Mouse (Mus musculus) MEL (cell line): Measurements from ENCODE around the gene Smap1.
A peak's percentile ranks its signal among the peaks of the same experiment; 100 is the strongest.

Source experiments
- CTCF ChIP-seq, 3 experiments: IDR thresholded peaks in 2 of 3; conservative IDR thresholded peaks in 1 of 3; 2 replicates each; pipeline ENCODE4 v1.5.1; 2011 to 2012; ENCODE audit warnings: low read length in 3 of 3, low read depth in 2 of 3, mild to moderate bottlenecking in 2 of 3, improper control_type of control experiment in 1 of 3, inconsistent platforms in 1 of 3, mixed read lengths in 1 of 3, moderate library complexity in 1 of 3; ENCODE audit not compliant: control insufficient read depth in 1 of 3, insufficient read depth in 1 of 3, poor library complexity in 1 of 3, severe bottlenecking in 1 of 3
- EP300 ChIP-seq, 2 experiments: IDR thresholded peaks; 2 replicates each; pipeline ENCODE4 v1.6.1; 2011; ENCODE audit warnings: improper control_type of control experiment in 2 of 2, low read length in 2 of 2, low read depth in 1 of 2, mild to moderate bottlenecking in 1 of 2
- ETS1 ChIP-seq: IDR thresholded peaks from 2 replicates; pipeline ENCODE4 v1.6.1; 2012; ENCODE audit warnings: low read depth, mild to moderate bottlenecking, inconsistent platforms, low read length, improper control_type of control experiment, moderate library complexity
- GATA1 ChIP-seq: IDR thresholded peaks from 2 replicates; pipeline ENCODE4 v1.6.1; 2011; ENCODE audit warnings: low read depth, low read length, improper control_type of control experiment
- MAFK ChIP-seq: IDR thresholded peaks from 2 replicates; pipeline ENCODE4 v1.6.1; 2011; ENCODE audit warnings: low read depth, mild to moderate bottlenecking, low read length, improper control_type of control experiment, borderline replicate concordance
- MAX ChIP-seq: IDR thresholded peaks from 2 replicates; pipeline ENCODE4 v1.6.1; 2011; ENCODE audit warnings: low read length, improper control_type of control experiment
- MYB ChIP-seq: IDR thresholded peaks from 2 replicates; pipeline ENCODE4 v1.6.1; 2011; ENCODE audit warnings: mild to moderate bottlenecking, low read depth, low read length, improper control_type of control experiment
- POLR2A ChIP-seq, 2 experiments: IDR thresholded peaks; 2 replicates each; pipeline ENCODE4 v1.6.1; 2011 to 2012; ENCODE audit warnings: low read length in 2 of 2, mild to moderate bottlenecking in 2 of 2, control low read depth in 1 of 2, improper control_type of control experiment in 1 of 2, low read depth in 1 of 2, moderate library complexity in 1 of 2; ENCODE audit not compliant: control insufficient read depth in 1 of 2, insufficient read depth in 1 of 2, poor library complexity in 1 of 2
- POLR2AphosphoS2 ChIP-seq: IDR thresholded peaks from 2 replicates; pipeline ENCODE4 v1.6.1; 2011; ENCODE audit warnings: low read length, improper control_type of control experiment
- POLR2AphosphoS5 ChIP-seq: IDR thresholded peaks from 2 replicates; pipeline ENCODE4 v1.6.1; 2012; ENCODE audit warnings: low read depth, borderline replicate concordance, mild to moderate bottlenecking, inconsistent platforms, low read length, moderate library complexity, mixed read lengths

DNA sequence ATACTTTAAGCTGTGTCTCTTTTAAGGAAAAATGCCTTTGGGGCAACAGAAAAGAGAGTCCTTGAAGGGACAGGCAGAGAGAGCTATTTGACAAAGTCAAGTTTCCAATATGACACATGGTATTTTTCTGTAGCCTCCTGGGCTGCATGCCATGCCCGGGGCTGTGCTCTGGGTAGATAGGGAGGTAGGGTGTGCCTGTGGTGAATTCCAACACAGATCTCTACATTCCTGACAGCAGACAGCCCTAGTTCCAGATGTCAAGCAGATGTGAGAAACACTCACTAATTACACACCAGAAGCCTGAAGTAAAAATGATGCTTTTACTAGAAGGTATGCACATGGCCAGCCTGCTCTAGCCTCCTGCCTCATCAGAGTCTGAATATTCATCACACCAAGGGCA is 44.1 kb upstream of the Smap1 start:
- TF ChIP-seq CTCF (IDR thresholded peaks at IDR 0.05 in 2 of 3, conservative IDR thresholded peaks at IDR 0.05 in 1 of 3; ENCODE audit: control insufficient read depth in 1 of 3, insufficient read depth in 1 of 3, low read depth in 2 of 3, low read length in 3 of 3, poor library complexity in 1 of 3, severe bottlenecking in 1 of 3) (no peak), POLR2AphosphoS2 (no peak), EP300 (IDR thresholded peaks at IDR 0.05; ENCODE audit: low read depth in 1 of 2, low read length in 2 of 2) (peak; percentile 84 to 90), MAFK (0 out of 2 replicates have a peak, but pooled peaks have one; percentile 24), MYB (no peak), ETS1 (peak; percentile 48; the same call in 1 of the 2 replicates), POLR2A (IDR thresholded peaks at IDR 0.05; ENCODE audit: control insufficient read depth in 1 of 2, insufficient read depth in 1 of 2, low read depth in 1 of 2, low read length in 2 of 2, poor library complexity in 1 of 2) (no peak), POLR2AphosphoS5 (no peak), GATA1 (peak; percentile 71), MAX (peak; percentile 52)
